Mouse (Mus musculus): ENCODE results near the gene Vdac2.

The Vdac2 gene

GRCm38 (mm10) chr14:21851996-21852791 is 27.2 kb downstream of the Vdac2 start:
- no peak for DNase-seq (ENCODE audit: low spot score)

- DNase-seq (ENCODE audit: low spot score): peak; percentile 93
Observed at GRCm38 (mm10) chr14:21853456-21854109, 28.5 kb downstream of the Vdac2 start.

DNA sequence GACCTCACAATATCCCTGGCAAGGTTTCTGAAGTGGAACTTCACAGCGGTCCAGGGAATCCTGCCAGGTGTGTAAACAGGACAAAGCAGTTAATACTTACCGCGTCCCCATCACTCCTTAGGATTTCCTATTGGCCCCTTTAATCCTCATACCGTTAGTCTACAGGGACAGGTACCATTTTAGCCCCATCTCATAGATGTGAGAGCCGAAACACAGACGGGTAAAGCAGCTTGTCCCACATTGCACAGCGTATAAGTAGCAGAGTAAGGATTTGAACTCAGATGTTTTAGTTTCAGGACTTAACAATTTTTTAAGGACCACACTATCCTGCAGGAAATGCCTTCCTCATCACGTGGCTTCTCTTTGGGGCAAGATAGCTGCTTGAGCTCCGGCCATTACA is 29.2 kb downstream of the Vdac2 start:
- no peak for DNase-seq (ENCODE audit: low spot score)

DNA sequence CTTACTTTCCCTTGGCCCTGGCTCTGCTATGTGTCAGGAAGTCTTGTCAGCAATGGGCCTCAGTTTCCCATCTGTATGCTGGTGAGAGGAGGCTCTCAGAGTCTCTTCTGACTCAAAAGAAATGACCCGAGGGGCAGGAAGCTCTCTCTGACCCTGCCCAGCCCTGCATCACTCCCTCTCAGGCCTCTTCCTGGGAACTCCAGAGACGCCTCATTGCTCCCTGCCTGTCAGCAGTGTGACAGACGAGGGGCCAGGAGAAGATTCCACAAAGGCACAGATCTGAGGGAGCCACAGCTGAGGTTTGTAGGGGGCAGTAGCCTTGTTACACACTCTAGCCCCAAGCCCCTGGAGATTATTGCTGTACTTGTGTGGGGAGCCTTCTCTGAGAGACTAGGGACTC is 30.9 kb downstream of the Vdac2 start:
- DNase-seq (ENCODE audit: low spot score): no peak

- no peak for DNase-seq (ENCODE audit: low spot score)
Observed at GRCm38 (mm10) chr14:21856886-21857285, 31.8 kb downstream of the Vdac2 start.

- DNase-seq (ENCODE audit: low spot score): peak; percentile 43
Observed at GRCm38 (mm10) chr14:21866291-21866690, 41.3 kb downstream of the Vdac2 start.

DNA sequence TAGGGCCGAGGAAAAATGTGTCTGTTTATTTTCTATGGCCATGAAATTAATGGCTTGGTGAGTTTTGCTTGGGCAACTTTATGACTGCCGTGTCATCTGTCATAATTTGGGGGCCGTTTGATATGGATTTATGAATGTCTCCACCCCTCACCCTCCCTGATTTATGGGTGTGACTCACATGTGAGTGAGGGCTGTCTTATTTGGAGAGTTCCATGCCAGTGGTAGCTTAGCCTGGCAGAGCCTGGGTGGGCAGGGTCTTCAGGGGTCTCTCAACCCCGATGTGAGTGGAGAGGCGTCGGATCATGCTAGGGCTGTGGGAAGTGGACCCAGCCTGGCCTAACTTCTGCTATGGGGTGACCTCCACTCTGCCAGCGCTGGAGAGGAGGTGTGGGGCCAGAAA is 41.8 kb downstream of the Vdac2 start:
- no peak for DNase-seq (ENCODE audit: low spot score)

DNA sequence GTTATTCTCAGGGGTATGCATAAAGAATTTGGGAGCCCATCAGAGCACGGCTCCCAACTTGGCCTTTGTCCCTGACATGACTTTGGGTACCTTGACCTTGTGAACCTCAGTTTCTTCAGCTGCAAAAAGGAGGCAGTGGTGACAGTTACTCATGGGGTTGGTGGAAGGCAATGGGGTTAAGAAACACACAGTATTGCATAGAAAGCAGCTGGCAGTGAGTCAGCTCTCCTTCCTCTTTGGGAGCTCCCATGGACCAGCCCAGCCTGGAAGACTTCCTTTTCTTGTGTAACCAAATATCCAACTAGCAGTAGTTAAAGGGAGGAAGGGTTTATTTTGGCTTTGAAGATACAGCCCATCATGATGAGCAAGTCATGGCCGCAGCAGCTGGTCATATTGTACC is 65.4 kb downstream of the Vdac2 start:
- no peak for DNase-seq (ENCODE audit: low spot score)

DNA sequence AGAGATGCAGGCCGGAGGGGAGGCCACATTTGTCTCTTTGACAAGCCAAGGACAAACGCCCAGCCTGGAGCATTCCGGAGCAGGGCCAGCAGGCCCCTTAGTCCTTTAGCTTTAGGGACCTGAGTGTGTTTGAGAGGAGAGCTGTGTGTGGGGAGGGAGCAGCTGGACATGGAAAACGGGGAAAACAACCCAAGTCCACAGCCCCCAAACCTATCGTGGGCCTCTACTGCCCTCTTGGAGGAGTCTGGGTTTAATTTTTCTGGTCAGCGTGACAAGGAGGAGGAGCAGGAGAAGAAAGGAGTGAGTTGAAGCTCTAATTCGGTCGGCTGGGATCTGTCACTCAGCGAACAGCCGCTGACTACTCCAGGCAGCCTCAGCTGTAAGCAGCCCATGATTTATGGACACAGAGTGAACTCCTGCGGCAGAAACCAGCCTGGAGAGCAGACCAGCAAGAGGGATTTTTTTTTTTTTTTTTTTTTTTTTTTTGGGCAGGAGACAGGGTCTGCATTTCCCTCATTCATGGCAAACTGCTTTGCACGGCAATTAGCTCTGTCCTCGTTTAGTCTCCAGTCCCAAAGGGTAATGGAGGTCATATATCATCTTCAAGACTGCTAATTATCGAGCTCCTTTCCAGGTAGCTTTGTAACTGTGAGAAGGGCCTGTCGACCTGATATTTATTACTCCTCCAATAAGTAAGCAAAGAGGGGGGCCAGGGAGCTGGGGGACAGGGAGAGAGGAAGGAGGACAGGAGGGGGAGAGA is 66.7 kb downstream of the Vdac2 start:
- DNase-seq (ENCODE audit: low spot score): peak; percentile 87

DNA sequence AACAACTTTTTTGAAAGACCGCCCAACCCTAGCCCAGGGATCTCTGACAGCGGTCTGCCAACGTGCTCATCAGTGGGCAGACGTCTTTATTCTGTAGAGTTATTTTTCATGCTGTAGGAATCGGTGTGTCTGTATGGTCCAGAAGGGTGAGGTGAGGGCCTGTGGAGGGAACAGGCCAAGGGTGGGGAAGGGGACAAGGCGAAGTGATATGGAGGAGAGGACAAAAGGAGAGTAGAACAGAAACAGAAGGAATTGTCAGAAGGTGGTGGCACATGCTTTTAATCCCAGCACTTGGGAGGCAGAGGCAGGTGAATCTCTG is 67.3 kb downstream of the Vdac2 start:
- DNase-seq (ENCODE audit: low spot score): no peak

All from embryo, embryonic 10.5 days (tissue).